Mouse (Mus musculus) CH12.LX (cell line): ENCODE data around the gene Bco2. TPM values are rescaled to one million over a fixed set of nuclear protein-coding genes. Genes with fewer than 3 reads are reported as not detected.

Experiments used
- DNase-seq: peaks from one replicate; pipeline ENCODE4 v3.0.0-alpha.2; 2013; ENCODE audit errors: extremely low read depth
- H3K27ac ChIP-seq: 2 replicates; pipeline ENCODE4 v1.5.1; 2012; ENCODE audit warnings: low read depth, mild to moderate bottlenecking, control low read depth, moderate library complexity; ENCODE audit not compliant: insufficient read depth
- H3K27me3 ChIP-seq: replicated peaks from 2 replicates; pipeline ENCODE3; 2012; ENCODE audit warnings: inconsistent platforms
- H3K36me3 ChIP-seq, 2 experiments: replicated peaks in 1 of 2; 2 replicates each; pipeline versions ENCODE3 to v1.6.1; 2012; ENCODE audit warnings: inconsistent platforms in 1 of 2, low read length in 1 of 2, mild to moderate bottlenecking in 1 of 2, mixed read lengths in 1 of 2, moderate library complexity in 1 of 2; ENCODE audit not compliant: control insufficient read depth in 1 of 2, insufficient read depth in 1 of 2
- H3K4me1 ChIP-seq, 2 experiments: 2 replicates each; pipeline ENCODE4 v1.6.1; 2012; ENCODE audit warnings: inconsistent platforms in 1 of 2, moderate library complexity in 1 of 2; ENCODE audit not compliant: insufficient read depth in 2 of 2, control insufficient read depth in 1 of 2
- H3K4me2 ChIP-seq: 2 replicates; pipeline ENCODE4 v1.6.1; 2012; ENCODE audit warnings: low read depth, mild to moderate bottlenecking, control low read depth; ENCODE audit not compliant: poor library complexity, insufficient read depth, severe bottlenecking
- H3K4me3 ChIP-seq, 3 experiments: fragments of 150-350 bp in 1 of 3; sonication (generic) in 1 of 3; replicated peaks in 1 of 3; 2 replicates each; pipeline versions ENCODE3 to v1.5.1; 2011 to 2012; ENCODE audit warnings: low read depth in 2 of 3, low read length in 2 of 3, mild to moderate bottlenecking in 2 of 3, moderate library complexity in 2 of 3, control low read depth in 1 of 3, improper control_type of control experiment in 1 of 3, inconsistent platforms in 1 of 3, mixed read lengths in 1 of 3; ENCODE audit not compliant: poor library complexity in 1 of 3
- H3K79me2 ChIP-seq: replicated peaks from 2 replicates; pipeline ENCODE4 v1.6.1; 2012; ENCODE audit warnings: mild to moderate bottlenecking, moderate library complexity; ENCODE audit not compliant: control insufficient read depth, poor library complexity, insufficient read depth, severe bottlenecking; ENCODE audit errors: extremely low read depth
- H3K9ac ChIP-seq: 2 replicates; pipeline ENCODE4 v1.6.1; 2012; ENCODE audit warnings: low read depth, mild to moderate bottlenecking, control low read depth, moderate library complexity; ENCODE audit not compliant: insufficient read depth
- H3K9me3 ChIP-seq: replicated peaks from 2 replicates; pipeline ENCODE3; 2012; ENCODE audit warnings: low read length, inconsistent platforms, mixed read lengths
- BHLHE40 ChIP-seq: IDR thresholded peaks from 2 replicates; pipeline ENCODE4 v1.6.1; 2011; ENCODE audit warnings: mild to moderate bottlenecking, low read depth, low read length, improper control_type of control experiment
- CHD2 ChIP-seq: IDR thresholded peaks from 2 replicates; pipeline ENCODE4 v1.6.1; 2011; ENCODE audit warnings: low read length, improper control_type of control experiment
- E2F4 ChIP-seq: IDR thresholded peaks from 2 replicates; pipeline ENCODE4 v1.6.1; 2011; ENCODE audit warnings: low read depth, low read length, improper control_type of control experiment; ENCODE audit not compliant: insufficient replicate concordance
- ELF1 ChIP-seq: IDR thresholded peaks from 2 replicates; pipeline ENCODE4 v1.6.1; 2014; ENCODE audit warnings: low read depth, mild to moderate bottlenecking, inconsistent platforms, low read length, improper control_type of control experiment
- JUN ChIP-seq: IDR thresholded peaks from 2 replicates; pipeline ENCODE4 v1.6.1; 2011; ENCODE audit warnings: low read depth, mild to moderate bottlenecking, low read length, improper control_type of control experiment, moderate library complexity; ENCODE audit not compliant: insufficient read depth
- JUND ChIP-seq: conservative IDR thresholded peaks from 2 replicates; pipeline ENCODE4 v1.6.1; 2011; ENCODE audit warnings: low read depth, low read length, improper control_type of control experiment
- KAT2A ChIP-seq: IDR thresholded peaks from 2 replicates; pipeline ENCODE4 v1.6.1; 2012; ENCODE audit warnings: low read length, improper control_type of control experiment, inconsistent platforms; ENCODE audit not compliant: insufficient replicate concordance
- MAX ChIP-seq: IDR thresholded peaks from 2 replicates; pipeline ENCODE4 v1.6.1; 2011; ENCODE audit warnings: low read length, improper control_type of control experiment
- MAZ ChIP-seq: IDR thresholded peaks from 2 replicates; pipeline ENCODE4 v1.6.1; 2012; ENCODE audit warnings: low read depth, mild to moderate bottlenecking, inconsistent platforms, low read length, improper control_type of control experiment, moderate library complexity
- NRF1 ChIP-seq: IDR thresholded peaks from 2 replicates; pipeline ENCODE4 v1.6.1; 2014; ENCODE audit warnings: low read depth, mild to moderate bottlenecking, inconsistent platforms, low read length, improper control_type of control experiment, moderate library complexity
- PAX5 ChIP-seq: IDR thresholded peaks from 2 replicates; pipeline ENCODE4 v1.6.1; 2012; ENCODE audit warnings: low read length, inconsistent platforms, mixed read lengths
- POLR2A ChIP-seq: IDR thresholded peaks from 2 replicates; pipeline ENCODE4 v1.6.1; 2011; ENCODE audit warnings: low read depth, mild to moderate bottlenecking, improper control_type of control experiment, low read length
- SIN3A ChIP-seq: IDR thresholded peaks from 2 replicates; pipeline ENCODE4 v1.6.1; 2012; ENCODE audit warnings: low read length, improper control_type of control experiment, inconsistent platforms
- TBP ChIP-seq: conservative IDR thresholded peaks from 2 replicates; pipeline ENCODE4 v1.6.1; 2011; ENCODE audit warnings: low read depth, low read length, improper control_type of control experiment
- TCF12 ChIP-seq: IDR thresholded peaks from 2 replicates; pipeline ENCODE4 v1.6.1; 2014; ENCODE audit warnings: low read depth, mild to moderate bottlenecking, inconsistent platforms, low read length, improper control_type of control experiment
- UBTF ChIP-seq: IDR thresholded peaks from 2 replicates; pipeline ENCODE4 v1.6.1; 2012; ENCODE audit warnings: low read depth, mild to moderate bottlenecking, inconsistent platforms, low read length, improper control_type of control experiment, moderate library complexity
- USF1 ChIP-seq: IDR thresholded peaks from 2 replicates; pipeline ENCODE4 v1.6.1; 2014; ENCODE audit warnings: low read depth, mild to moderate bottlenecking, inconsistent platforms, low read length, improper control_type of control experiment
- USF2 ChIP-seq: conservative IDR thresholded peaks from 2 replicates; pipeline ENCODE4 v1.6.1; 2011; ENCODE audit warnings: low read depth, low read length, improper control_type of control experiment
- ZC3H11A ChIP-seq: IDR thresholded peaks from 2 replicates; pipeline ENCODE4 v1.6.1; 2012; ENCODE audit warnings: low read depth, mild to moderate bottlenecking, inconsistent platforms, low read length, improper control_type of control experiment
- ZKSCAN1 ChIP-seq: IDR thresholded peaks from 2 replicates; pipeline ENCODE4 v1.6.1; 2012; ENCODE audit warnings: low read depth, inconsistent platforms, low read length, improper control_type of control experiment, borderline replicate concordance
- ZMIZ1 ChIP-seq: IDR thresholded peaks from 2 replicates; pipeline ENCODE4 v1.6.1; 2012; ENCODE audit warnings: low read depth, mild to moderate bottlenecking, inconsistent platforms, low read length, improper control_type of control experiment
- ZNF384 ChIP-seq: IDR thresholded peaks from 2 replicates; pipeline ENCODE4 v1.6.1; 2012; ENCODE audit warnings: low read depth, low read length, improper control_type of control experiment, inconsistent platforms
- dilution Hi-C: fragments of 300-500 bp; cut with MboI; formaldehyde crosslinking; loops from 2 replicates; pipeline ENCODE4 v1.14.3; 2020; ENCODE audit warnings: low sequenced_read_pairs; ENCODE audit not compliant: extremely low pct_unique_long_range_greater_than_20kb, extremely low pct_ligation_motif_present
- in situ Hi-C: fragments of 300-500 bp; cut with MboI; formaldehyde crosslinking; loops from 3 replicates; pipeline ENCODE4 v1.14.3; 2019; ENCODE audit warnings: low sequenced_read_pairs, low pct_ligation_motif_present, low pct_unique_long_range_greater_than_20kb, mixed read lengths
- polyA plus RNA-seq: library from polyadenylated mRNA; unstranded; fragments of >175 nt; gene quantifications from 2 replicates; pipeline ENCODE4 v1.2.1, GENCODE M21; 2012; ENCODE audit warnings: low read depth; ENCODE audit not compliant: insufficient read length
- total RNA-seq, 2 experiments: library from RNA; depleted of rRNA; stranded (reverse); fragments of 300-350 nt in 1 of 2; fragments of >200 nt in 1 of 2; gene quantifications; 2 replicates each; pipeline ENCODE4 v1.2.3; 2012 to 2014

Gene Bco2
- total and polyA plus RNA-seq, 3 experiments: 0.68 to 1.2 (median 0.93) TPM

DNA sequence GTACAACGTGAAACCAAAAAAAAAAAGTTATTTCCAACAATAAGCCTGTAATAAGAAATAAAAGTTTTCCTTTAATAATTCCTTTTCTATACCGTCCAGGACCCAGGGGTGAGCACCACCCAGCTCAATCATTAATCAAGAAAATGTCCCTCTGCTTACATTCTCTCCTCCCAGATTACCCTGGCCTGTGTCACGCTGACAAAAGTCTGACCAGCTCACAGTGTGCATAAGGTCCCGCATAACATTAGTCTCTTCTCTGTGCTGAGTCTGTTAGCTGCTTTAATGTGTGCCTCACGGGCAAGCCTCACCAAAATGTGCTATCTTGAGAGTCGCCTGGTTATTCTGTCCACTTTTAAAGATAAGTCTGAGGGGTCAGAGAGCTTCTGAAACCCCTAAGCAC lies 49.6 kb downstream of the Bco2 start:
- in situ Hi-C loops: no loop called here
- no peak for DNase-seq
- Histone ChIP-seq H3K9me3 (no peaks in the 10 kb centered on the region), H3K9ac (no peak overlapping the region), H3K27me3 (no peaks in the 10 kb centered on the region), H3K36me3 (no peaks in the 10 kb centered on the region), H3K27ac (no peak overlapping the region), H3K4me1 (0 out of 4 replicates have a peak, but pooled peaks cover 0 to 2% of the 10 kb centered on the region in 2 experiments), H3K79me2 (no peaks in the 10 kb centered on the region), H3K4me2 (no peak overlapping the region), H3K4me3 (no peak overlapping the region)
- dilution Hi-C loops: no loop called here
- no peak for TF ChIP-seq JUND

DNA sequence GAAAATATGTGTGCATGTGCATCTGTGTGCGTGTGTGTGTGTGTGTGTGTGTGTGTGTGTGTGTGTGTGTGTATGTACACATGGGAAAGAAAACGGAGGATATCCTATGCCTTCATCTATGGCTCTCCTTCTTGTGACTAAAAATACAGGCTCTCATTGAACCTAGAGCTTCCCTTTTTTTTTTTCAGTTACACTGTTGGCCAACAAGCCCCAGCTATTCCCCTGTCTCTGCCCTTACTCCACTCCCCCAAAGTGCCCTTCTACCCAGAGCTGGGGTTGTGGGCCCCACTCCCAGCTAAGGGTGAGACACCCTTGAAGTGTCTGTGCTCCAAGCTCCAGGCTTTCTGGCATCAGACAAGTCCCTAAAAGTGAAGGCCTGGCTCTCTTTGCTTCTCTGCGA lies 52.0 kb downstream of the Bco2 start:
- dilution Hi-C loops (no loop called here), in situ Hi-C loops (no loop called here)
- Histone ChIP-seq H3K4me1 (peaks cover 0 to 15% of the 10 kb centered on the region in 2 experiments; a peak in 2 of 4 replicates), H3K4me2 (no peak overlapping the region), H3K27ac (no peak overlapping the region), H3K27me3 (no peaks in the 10 kb centered on the region), H3K36me3 (no peaks in the 10 kb centered on the region), H3K79me2 (no peaks in the 10 kb centered on the region), H3K9me3 (no peaks in the 10 kb centered on the region), H3K9ac (no peak overlapping the region), H3K4me3 (no peak overlapping the region)
- DNase-seq: no peak
- TF ChIP-seq ELF1: no peak
- no peak for TF ChIP-seq SIN3A
- no peak for TF ChIP-seq MAX
- no peak for TF ChIP-seq JUN
- TF ChIP-seq TBP: no peak
- no peak for TF ChIP-seq BHLHE40
- TF ChIP-seq UBTF: no peak
- TF ChIP-seq ZNF384: no peak
- no peak for TF ChIP-seq POLR2A
- TF ChIP-seq KAT2A: no peak
- no peak for TF ChIP-seq ZKSCAN1
- TF ChIP-seq PAX5: no peak
- no peak for TF ChIP-seq ZC3H11A

DNA sequence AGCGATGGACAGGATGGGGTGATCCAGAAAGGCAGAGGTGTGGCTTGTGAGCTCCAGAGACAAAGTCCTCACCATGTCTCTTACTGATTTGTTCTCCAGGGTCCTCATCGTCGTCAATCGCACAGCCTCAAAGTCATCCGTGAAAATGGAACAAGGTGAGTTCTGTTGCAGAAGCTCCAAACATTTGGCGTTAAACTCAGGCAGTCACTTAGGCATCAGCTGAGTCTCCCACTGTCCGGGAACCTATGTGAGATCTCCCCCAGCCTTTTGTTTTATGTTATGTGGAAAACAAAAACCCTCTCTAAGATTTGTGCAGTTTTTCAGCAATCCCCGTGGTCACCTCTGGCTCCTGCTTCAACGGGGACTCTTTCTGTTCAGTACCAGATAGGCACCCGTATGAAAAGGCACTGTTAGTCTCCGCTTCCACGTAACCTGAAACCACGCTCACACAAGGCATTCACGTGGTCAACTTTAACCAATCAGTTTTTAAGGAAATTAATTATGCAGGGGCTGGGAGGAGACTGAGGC lies 53.9 kb downstream of the Bco2 start:
- H3K4me3 ChIP-seq: peak overlapping the region in 2 of 3 experiments; percentile 17 to 54

More for the DNA sequence above, 53.9 kb downstream of the Bco2 start:
- peaks cover 0 to 15% of the 10 kb centered on the region in 2 experiments; a peak in 2 of 4 replicates for H3K4me1 ChIP-seq
- H3K36me3 ChIP-seq: no peaks in the 10 kb centered on the region
- H3K4me2 ChIP-seq: peak overlapping the region; percentile 76
- H3K9me3 ChIP-seq: no peaks in the 10 kb centered on the region
- H3K27ac ChIP-seq: no peak overlapping the region
- peak overlapping the region; percentile 17; the same call in 1 of the 2 replicates for H3K9ac ChIP-seq
- TF ChIP-seq SIN3A: peak; percentile 55; the same call in 1 of the 2 replicates
- no peak for TF ChIP-seq TCF12
- no peak for TF ChIP-seq ZC3H11A
- TF ChIP-seq POLR2A: peak; percentile 68
- peak; percentile 44; the same call in 1 of the 2 replicates for TF ChIP-seq ZMIZ1
- TF ChIP-seq NRF1: no peak
- peak; percentile 72; the same call in 1 of the 2 replicates for TF ChIP-seq MAX
- TF ChIP-seq USF2: peak; percentile 87
- TF ChIP-seq JUN: no peak
- TF ChIP-seq MAZ: no peak
- TF ChIP-seq E2F4: no peak
- peak; percentile 90 for TF ChIP-seq USF1
- no peak for TF ChIP-seq CHD2
- TF ChIP-seq, all 38 proteins: peak for 6
- H3K79me2 ChIP-seq: no peaks in the 10 kb centered on the region
- dilution Hi-C loops: no loop called here
- H3K27me3 ChIP-seq: no peaks in the 10 kb centered on the region
- peak; percentile 55 for DNase-seq
- in situ Hi-C loops: no loop called here
